Mouse (Mus musculus): ENCODE data around the gene D430041D05Rik.
"Not testable (repeated sequence)": the region's sequence is repeated elsewhere in the genome, so short reads cannot be mapped to it uniquely, and the experiment has no call there.

Gene D430041D05Rik

GRCm38 (mm10) chr2:104120312-104120711, 290.5 kb downstream of the D430041D05Rik start:
- no peak for DNase-seq (ENCODE audit: low spot score in 2 of 2)

- no peak for DNase-seq (ENCODE audit: low spot score in 2 of 2)
Observed at GRCm38 (mm10) chr2:104119097-104119496, 291.7 kb downstream of the D430041D05Rik start.

- not testable (repeated sequence) for DNase-seq (ENCODE audit: low spot score in 2 of 2)
Observed at GRCm38 (mm10) chr2:104117173-104117572, 293.6 kb downstream of the D430041D05Rik start.

GRCm38 (mm10) chr2:104114898-104115297, 295.9 kb downstream of the D430041D05Rik start:
- no peak for DNase-seq (ENCODE audit: low spot score in 2 of 2)

- DNase-seq (ENCODE audit: low spot score in 2 of 2), result not testable (repeated sequence)
Observed at GRCm38 (mm10) chr2:104113563-104113962, 297.2 kb downstream of the D430041D05Rik start.

GRCm38 (mm10) chr2:104111170-104111797, 299.5 kb downstream of the D430041D05Rik start:
- not testable (repeated sequence) for DNase-seq (ENCODE audit: low spot score in 2 of 2)

GRCm38 (mm10) chr2:104110031-104110430, 300.8 kb downstream of the D430041D05Rik start:
- DNase-seq (ENCODE audit: low spot score in 2 of 2), result no peak

- no peak for DNase-seq (ENCODE audit: low spot score in 2 of 2)
Observed at GRCm38 (mm10) chr2:104109528-104109927, 301.3 kb downstream of the D430041D05Rik start.

- DNase-seq (ENCODE audit: low spot score in 2 of 2), result not testable (repeated sequence)
Observed at GRCm38 (mm10) chr2:104109021-104109420, 301.8 kb downstream of the D430041D05Rik start.

- no peak for DNase-seq (ENCODE audit: low spot score in 2 of 2)
Observed at GRCm38 (mm10) chr2:104104800-104105199, 306.0 kb downstream of the D430041D05Rik start.

- DNase-seq (ENCODE audit: low spot score in 2 of 2), result no peak
Observed at GRCm38 (mm10) chr2:104099946-104100345, 310.9 kb downstream of the D430041D05Rik start.

GRCm38 (mm10) chr2:104099231-104099585, 311.6 kb downstream of the D430041D05Rik start:
- DNase-seq (ENCODE audit: low spot score in 2 of 2), result no peak

- no peak for DNase-seq (ENCODE audit: low spot score in 2 of 2)
Observed at GRCm38 (mm10) chr2:104098529-104099230, 312.1 kb downstream of the D430041D05Rik start.

GRCm38 (mm10) chr2:104097396-104097795, 313.4 kb downstream of the D430041D05Rik start:
- DNase-seq (ENCODE audit: low spot score in 2 of 2), result not testable (repeated sequence)

- not testable (repeated sequence) for DNase-seq (ENCODE audit: low spot score in 2 of 2)
Observed at GRCm38 (mm10) chr2:104096796-104097195, 314.0 kb downstream of the D430041D05Rik start.

- no peak for DNase-seq (ENCODE audit: low spot score in 2 of 2)
Observed at GRCm38 (mm10) chr2:104096256-104096655, 314.6 kb downstream of the D430041D05Rik start.

GRCm38 (mm10) chr2:104095741-104096213, 315.0 kb downstream of the D430041D05Rik start, which contains the start of gene Cd59a:
Cd59a (plus strand) TSS chr2:104095801.
- DNase-seq (ENCODE audit: low spot score in 2 of 2), result peak; percentile 65 to 77

- no peak for DNase-seq (ENCODE audit: low spot score in 2 of 2)
Observed at GRCm38 (mm10) chr2:104093305-104093704, 317.5 kb downstream of the D430041D05Rik start.

Data from urinary bladder, postnatal 4 days (tissue).